Mouse (Mus musculus) forebrain, postnatal 0 days (tissue): ENCODE data around the gene Cdk19. TPM values are rescaled to one million over a fixed set of nuclear protein-coding genes. Genes with fewer than 3 reads are reported as not detected.
"Not testable (repeated sequence)": the region's sequence is repeated elsewhere in the genome, so short reads cannot be mapped to it uniquely, and the experiment has no call there.

Experiments used
- ATAC-seq: fragments of 200-750 bp; cut with Nextera tagmentation; 2 replicates; pipeline ENCODE4 v1.8.0; 2017; ENCODE audit warnings: mild to moderate bottlenecking, moderate library complexity
- DNase-seq: peaks from one replicate; pipeline ENCODE4 v3.0.0-alpha.2; 2015
- H3K27ac ChIP-seq: fragments of 300-500 bp; sonication (generic); 2 replicates; pipeline ENCODE4 v1.5.1; 2014; ENCODE audit warnings: low read depth, mild to moderate bottlenecking, antibody characterized with exemption, low read length, moderate library complexity, mixed read lengths
- H3K27me3 ChIP-seq: fragments of 300-500 bp; sonication (generic); 2 replicates; pipeline ENCODE4 v1.6.1; 2014; ENCODE audit warnings: mild to moderate bottlenecking, low read length, mixed read lengths; ENCODE audit not compliant: insufficient read depth
- H3K36me3 ChIP-seq: fragments of 300-500 bp; sonication (generic); 2 replicates; pipeline ENCODE4 v1.6.1; 2014; ENCODE audit warnings: mild to moderate bottlenecking, moderate library complexity; ENCODE audit not compliant: insufficient read depth
- H3K4me1 ChIP-seq: fragments of 300-500 bp; sonication (generic); 2 replicates; pipeline ENCODE4 v1.6.1; 2014; ENCODE audit warnings: antibody characterized with exemption; ENCODE audit not compliant: insufficient read depth
- H3K4me2 ChIP-seq: fragments of 300-500 bp; sonication (generic); 2 replicates; pipeline ENCODE4 v1.6.1; 2014; ENCODE audit warnings: low read depth, mild to moderate bottlenecking, moderate library complexity
- H3K4me3 ChIP-seq: fragments of 300-500 bp; sonication (generic); 2 replicates; pipeline ENCODE4 v1.5.1; 2014; ENCODE audit warnings: low read depth, low read length, mixed read lengths
- H3K9ac ChIP-seq: fragments of 300-500 bp; sonication (generic); 2 replicates; pipeline ENCODE4 v1.6.1; 2014; ENCODE audit warnings: mild to moderate bottlenecking
- H3K9me3 ChIP-seq: fragments of 300-500 bp; sonication (generic); 2 replicates; pipeline ENCODE4 v1.6.1; 2016; ENCODE audit warnings: low read length
- CTCF ChIP-seq: sonication (generic); IDR thresholded peaks from 2 replicates; pipeline ENCODE4 v1.5.1; 2016; ENCODE audit warnings: antibody characterized with exemption, control low read depth, low read depth
- WGBS: fragments of 180-500 bp; shearing (Covaris S2); extraction: QIAGEN DNeasy Blood & Tissue Kit; methylation state at CpG from one replicate; pipeline ENCODE4 v1.1.7; 2014; 5-methylcytosine and 5-hydroxymethylcytosine counted together
- polyA plus RNA-seq: library from polyadenylated mRNA; unstranded; fragments of >200 nt; fragmentation: Nextera tagmentation; extraction: Ambion mirVana; gene quantifications from 2 replicates; pipeline ENCODE4 v1.2.1, GENCODE M21; 2015
- total RNA-seq: library from RNA; depleted of rRNA; stranded (reverse); fragments of >200 nt; gene quantifications from 2 replicates; pipeline ENCODE4 v1.2.3, GENCODE M21; 2014

Gene Cdk19
- total and polyA plus RNA-seq, 2 experiments from 2014 or later = 11.5 to 33.7 TPM

GRCm38 (mm10) chr10:40411370-40411769 lies 72.0 kb downstream of the Cdk19 start:
- no peak for TF ChIP-seq CTCF
- no peaks in the 10 kb centered on the region for H3K27me3 ChIP-seq
- H3K27ac ChIP-seq = no peak overlapping the region
- no peak for DNase-seq
- no peaks in the 10 kb centered on the region for H3K9me3 ChIP-seq
- WGBS = 99% methylated on average over 2 of the region's 2 CpGs
- H3K4me3 ChIP-seq = no peak overlapping the region
- no peak for ATAC-seq
- no peaks in the 10 kb centered on the region for H3K36me3 ChIP-seq
- no peaks in the 10 kb centered on the region for H3K4me1 ChIP-seq
- no peak overlapping the region for H3K4me2 ChIP-seq
- no peak overlapping the region for H3K9ac ChIP-seq

- no peak for TF ChIP-seq CTCF
- DNase-seq (peak; percentile 54), ATAC-seq (peak; percentile 45; the same call in 1 of the 2 replicates)
- H3K27me3 ChIP-seq = no peaks in the 10 kb centered on the region
- 47% methylated on average over 7 of the region's 7 CpGs for WGBS
- H3K36me3 ChIP-seq = no peaks in the 10 kb centered on the region
- H3K4me2 ChIP-seq = no peak overlapping the region
- no peak overlapping the region for H3K27ac ChIP-seq
- H3K9ac ChIP-seq = no peak overlapping the region
- H3K4me1 ChIP-seq = no peaks in the 10 kb centered on the region; the same call in 1 of the 2 replicates
- no peaks in the 10 kb centered on the region for H3K9me3 ChIP-seq
- no peak overlapping the region for H3K4me3 ChIP-seq
Observed at GRCm38 (mm10) chr10:40416944-40417343, 77.6 kb downstream of the Cdk19 start.

- Histone ChIP-seq H3K36me3 (no peaks in the 10 kb centered on the region), H3K27ac (no peak overlapping the region), H3K9ac (no peak overlapping the region), H3K4me1 (no peaks in the 10 kb centered on the region; the same call in 1 of the 2 replicates), H3K4me3 (no peak overlapping the region), H3K4me2 (no peak overlapping the region), H3K27me3 (no peaks in the 10 kb centered on the region), H3K9me3 (no peaks in the 10 kb centered on the region)
- WGBS = 77% methylated on average over 4 of the region's 4 CpGs
- DNase-seq (no peak), ATAC-seq (no peak)
- no peak for TF ChIP-seq CTCF
Observed at GRCm38 (mm10) chr10:40419841-40420240, 80.5 kb downstream of the Cdk19 start.

- Histone ChIP-seq H3K9me3 (no peaks in the 10 kb centered on the region), H3K9ac (no peak overlapping the region), H3K36me3 (no peaks in the 10 kb centered on the region), H3K27me3 (no peaks in the 10 kb centered on the region), H3K4me1 (peaks cover 4% of the 10 kb centered on the region; the same call in 1 of the 2 replicates), H3K4me2 (no peak overlapping the region), H3K27ac (no peak overlapping the region), H3K4me3 (no peak overlapping the region)
- TF ChIP-seq CTCF = no peak
- 75% methylated on average over 2 of the region's 2 CpGs for WGBS
- ATAC-seq = no peak
- DNase-seq = no peak
Observed at GRCm38 (mm10) chr10:40420703-40421102, 81.3 kb downstream of the Cdk19 start.

GRCm38 (mm10) chr10:40421724-40422123 lies 82.4 kb downstream of the Cdk19 start:
- Histone ChIP-seq H3K9ac (no peak overlapping the region), H3K4me1 (peaks cover 4% of the 10 kb centered on the region; the same call in 1 of the 2 replicates), H3K9me3 (no peaks in the 10 kb centered on the region), H3K27me3 (no peaks in the 10 kb centered on the region), H3K4me2 (no peak overlapping the region), H3K4me3 (no peak overlapping the region), H3K27ac (no peak overlapping the region), H3K36me3 (no peaks in the 10 kb centered on the region)
- no peak for ATAC-seq
- 76% methylated on average over 2 of the region's 2 CpGs for WGBS
- no peak for DNase-seq
- TF ChIP-seq CTCF = no peak

GRCm38 (mm10) chr10:40422696-40423095 lies 83.3 kb downstream of the Cdk19 start:
- no peaks in the 10 kb centered on the region for H3K27me3 ChIP-seq
- no peak overlapping the region for H3K4me2 ChIP-seq
- H3K36me3 ChIP-seq = no peaks in the 10 kb centered on the region
- ATAC-seq = no peak
- no peak for DNase-seq
- H3K9ac ChIP-seq = no peak overlapping the region
- H3K9me3 ChIP-seq = no peaks in the 10 kb centered on the region
- 42% methylated on average over 4 of the region's 4 CpGs for WGBS
- no peak overlapping the region for H3K4me3 ChIP-seq
- H3K27ac ChIP-seq = no peak overlapping the region
- H3K4me1 ChIP-seq = peaks cover 4% of the 10 kb centered on the region; the same call in 1 of the 2 replicates
- no peak for TF ChIP-seq CTCF

GRCm38 (mm10) chr10:40424428-40424827 lies 85.1 kb downstream of the Cdk19 start:
- not testable (repeated sequence) for H3K9me3 ChIP-seq, H3K4me3 ChIP-seq, H3K27me3 ChIP-seq, H3K27ac ChIP-seq, H3K4me2 ChIP-seq, H3K36me3 ChIP-seq, ATAC-seq, H3K4me1 ChIP-seq, H3K9ac ChIP-seq, DNase-seq
- WGBS = 83% methylated on average over 4 of the region's 4 CpGs
